Mouse (Mus musculus) spleen, postnatal 36 days (tissue): Measurements from ENCODE around the gene Loxl3.

Experiments used
- DNase-seq, 2 experiments: peaks; one replicate each; pipeline ENCODE4 v3.0.0; 2022; ENCODE audit warnings: low spot score in 2 of 2, mixed read lengths in 1 of 2

Gene Loxl3

GRCm38 (mm10) chr6:83053136-83053960 is 19.4 kb downstream of the Loxl3 start:
- peak in 1 of 2 experiments; percentile 38 for DNase-seq

GRCm38 (mm10) chr6:83054074-83054851 is 20.3 kb downstream of the Loxl3 start, which contains the start of gene Aup1:
Gene Aup1, plus strand, starts transcription at chr6:83054521.
- peak; percentile 98 to 99 for DNase-seq

GRCm38 (mm10) chr6:83054871-83055431 is 21.0 kb downstream of the Loxl3 start, which contains the start of gene Htra2:
Gene Htra2, minus strand, starts transcription at chr6:83055273.
- DNase-seq = peak; percentile 42 to 57

- DNase-seq = no peak
Observed at GRCm38 (mm10) chr6:83057790-83058189, 23.8 kb downstream of the Loxl3 start, which contains the start of gene Dqx1. Gene Dqx1, plus strand, starts transcription at chr6:83057844.

- no peak for DNase-seq
Observed at GRCm38 (mm10) chr6:83058725-83059124, 24.8 kb downstream of the Loxl3 start.

- peak in 1 of 2 experiments; percentile 28 for DNase-seq
Observed at GRCm38 (mm10) chr6:83065995-83066394, 32.0 kb downstream of the Loxl3 start.

GRCm38 (mm10) chr6:83066441-83066840 is 32.5 kb downstream of the Loxl3 start:
- DNase-seq = no peak

GRCm38 (mm10) chr6:83068221-83068620 is 34.2 kb downstream of the Loxl3 start:
- DNase-seq = no peak

GRCm38 (mm10) chr6:83068706-83069487 is 34.9 kb downstream of the Loxl3 start:
- no peak for DNase-seq

- no peak for DNase-seq
Observed at GRCm38 (mm10) chr6:83069488-83070246, 35.7 kb downstream of the Loxl3 start.

- DNase-seq = no peak
Observed at GRCm38 (mm10) chr6:83070247-83070310, 36.1 kb downstream of the Loxl3 start, which contains the start of gene Tlx2. Gene Tlx2, minus strand, starts transcription at chr6:83070293.

- DNase-seq = no peak
Observed at GRCm38 (mm10) chr6:83070311-83071219, 36.6 kb downstream of the Loxl3 start.

- DNase-seq = no peak
Observed at GRCm38 (mm10) chr6:83071220-83071619, 37.2 kb downstream of the Loxl3 start.

- peak in 1 of 2 experiments; percentile 29 for DNase-seq
Observed at GRCm38 (mm10) chr6:83074979-83075378, 41.0 kb downstream of the Loxl3 start.

- DNase-seq = peak in 1 of 2 experiments; percentile 28
Observed at GRCm38 (mm10) chr6:83077630-83078323, 43.8 kb downstream of the Loxl3 start, which contains the start of gene Pcgf1. Gene Pcgf1, plus strand, starts transcription at chr6:83077869.

GRCm38 (mm10) chr6:83078324-83078858 is 44.4 kb downstream of the Loxl3 start:
- DNase-seq = peak; percentile 97 to 99

GRCm38 (mm10) chr6:83080210-83080609 is 46.2 kb downstream of the Loxl3 start:
- no peak for DNase-seq

GRCm38 (mm10) chr6:83083497-83083896 is 49.5 kb downstream of the Loxl3 start:
- DNase-seq = no peak

- no peak for DNase-seq
Observed at GRCm38 (mm10) chr6:83084477-83084876, 50.5 kb downstream of the Loxl3 start.
